Mouse (Mus musculus) left cerebral cortex, adult 2 months (tissue): ENCODE data around the gene Snrnp48. TPM values are rescaled to one million over a fixed set of nuclear protein-coding genes. Genes with fewer than 3 reads are reported as not detected.

Experiments
- DNase-seq, 2 experiments: peaks; one replicate each; pipeline ENCODE4 v3.0.0; 2021 to 2022; ENCODE audit warnings: low spot score in 2 of 2, mixed read lengths in 1 of 2; ENCODE audit errors: extremely low spot score in 1 of 2
- H3K27ac ChIP-seq: fragments of 200-600 bp; 2 replicates; pipeline ENCODE4 v1.8.1; 2022
- H3K4me3 ChIP-seq: fragments of 200-600 bp; 2 replicates; pipeline ENCODE4 v1.8.1; 2022
- CTCF ChIP-seq: fragments of 200-600 bp; IDR thresholded peaks from 2 replicates; pipeline ENCODE4 v1.8.1; 2022; ENCODE audit warnings: antibody characterized with exemption, mild to moderate bottlenecking, moderate library complexity
- intact Hi-C: fragments of 180-260 bp; cut with DNase I; formaldehyde crosslinking; loops from one replicate; pipeline ENCODE4 v1.15.1; 2025
- total RNA-seq, 2 experiments: library from RNA; stranded (reverse); gene quantifications; 2 replicates each; pipeline ENCODE4 v1.2.3; 2021

Gene Snrnp48
- total RNA-seq, 2 experiments from 2014 or later: 21.7 to 28.4 TPM

GRCm38 (mm10) chr13:38218686-38219085 is 13.9 kb downstream of the Snrnp48 start:
- intact Hi-C loops: loop anchor here (5.0 to 10.0 kb wide), 2 partner anchors 156 to 376 kb away; no protein-coding TSS in a partner anchor
- no peak for DNase-seq
- no peak for TF ChIP-seq CTCF
- H3K27ac ChIP-seq: no peak overlapping the region
- no peak overlapping the region for H3K4me3 ChIP-seq

DNA sequence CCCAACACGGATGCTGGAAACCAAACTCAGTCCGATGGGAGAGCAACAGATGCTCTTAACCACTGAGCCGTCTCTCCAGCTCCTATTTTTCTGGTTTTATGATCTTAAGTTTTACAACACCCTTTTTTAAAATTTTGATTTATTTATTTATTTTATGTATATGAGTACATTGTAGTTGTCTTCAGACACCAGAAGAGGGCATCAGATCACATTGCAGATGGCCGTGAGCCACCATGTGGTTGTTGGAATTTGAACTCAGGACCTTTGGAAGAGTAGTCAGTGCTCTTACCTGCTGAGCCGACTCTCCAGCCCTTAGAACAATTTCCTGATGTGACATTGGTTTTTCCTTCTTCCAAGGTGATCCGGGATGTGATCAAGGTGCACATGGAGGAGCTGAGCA is 15.6 kb downstream of the Snrnp48 start:
- intact Hi-C loops: loop anchor here (10.0 kb wide), 1 partner anchor 284 kb away; no protein-coding TSS in a partner anchor
- peak; percentile 52 for TF ChIP-seq CTCF
- no peak overlapping the region for H3K4me3 ChIP-seq
- H3K27ac ChIP-seq: no peak overlapping the region
- no peak for DNase-seq

- H3K4me3 ChIP-seq: no peak overlapping the region
- H3K27ac ChIP-seq: no peak overlapping the region
- no peak for DNase-seq
- intact Hi-C loops: no loop called here
- no peak for TF ChIP-seq CTCF
These were observed 25.6 kb downstream of the Snrnp48 start for GRCm38 (mm10) chr13:38230177-38230821.

GRCm38 (mm10) chr13:38232411-38232810 is 27.7 kb downstream of the Snrnp48 start:
- TF ChIP-seq CTCF: no peak
- H3K27ac ChIP-seq: no peak overlapping the region
- intact Hi-C loops: no loop called here

GRCm38 (mm10) chr13:38232856-38233625 is 28.3 kb downstream of the Snrnp48 start:
- Histone ChIP-seq H3K27ac (no peak overlapping the region), H3K4me3 (no peak overlapping the region)
- intact Hi-C loops: no loop called here
- no peak for TF ChIP-seq CTCF
- no peak for DNase-seq

More at GRCm38 (mm10) chr13:38232411-38232810, 27.7 kb downstream of the Snrnp48 start:
- H3K4me3 ChIP-seq: no peak overlapping the region
- no peak for DNase-seq

- DNase-seq: no peak
- no peak for TF ChIP-seq CTCF
- intact Hi-C loops: no loop called here
- H3K4me3 ChIP-seq: no peak overlapping the region
- no peak overlapping the region for H3K27ac ChIP-seq
These were observed 29.9 kb downstream of the Snrnp48 start for GRCm38 (mm10) chr13:38234651-38235050.

DNA sequence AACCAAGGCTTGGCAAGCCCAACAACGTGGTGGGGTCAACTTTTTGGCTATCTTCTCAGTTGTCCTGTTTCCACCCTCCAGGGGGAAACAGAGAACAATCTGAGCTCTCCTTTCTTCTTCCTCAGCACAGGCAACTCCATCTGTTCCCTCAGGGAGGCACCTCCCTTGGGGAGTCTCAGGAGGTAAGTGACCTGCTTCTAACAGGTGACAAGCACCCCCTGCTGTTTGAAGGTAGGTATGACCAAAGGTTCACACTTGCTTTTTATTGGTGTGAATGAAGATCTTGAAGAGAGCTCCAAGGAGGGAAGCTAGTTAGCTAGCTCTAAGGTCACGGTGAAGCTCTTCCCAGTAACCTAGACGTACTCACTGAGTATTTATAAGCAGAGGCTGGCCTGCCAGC is 30.6 kb downstream of the Snrnp48 start:
- peak; percentile 27 for TF ChIP-seq CTCF
- intact Hi-C loops: no loop called here
- H3K4me3 ChIP-seq: no peak overlapping the region

DNA sequence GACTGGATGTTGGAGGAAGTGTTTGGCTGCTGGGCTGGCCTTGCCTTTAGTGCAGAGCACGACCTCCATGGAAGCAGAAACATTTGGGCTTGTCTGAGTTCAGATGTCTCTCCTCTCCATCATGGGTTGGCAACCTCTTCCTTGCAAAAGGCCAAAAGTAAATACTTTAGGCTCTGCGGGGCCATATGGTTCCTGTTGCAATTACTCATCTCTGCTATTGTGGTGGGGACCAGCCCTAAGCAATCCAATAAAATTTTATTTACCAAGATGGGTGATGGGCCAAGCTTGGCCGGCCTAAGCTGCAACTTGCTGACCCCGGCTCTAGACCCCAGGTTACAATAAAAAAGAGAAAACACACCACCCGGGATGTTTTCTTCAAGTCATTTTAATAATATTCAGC is 43.4 kb downstream of the Snrnp48 start:
- intact Hi-C loops: no loop called here
- no peak for DNase-seq
- Histone ChIP-seq H3K27ac (no peak overlapping the region), H3K4me3 (no peak overlapping the region)
- no peak for TF ChIP-seq CTCF

More for the DNA sequence above, 30.6 kb downstream of the Snrnp48 start:
- DNase-seq: no peak
- no peak overlapping the region for H3K27ac ChIP-seq

DNA sequence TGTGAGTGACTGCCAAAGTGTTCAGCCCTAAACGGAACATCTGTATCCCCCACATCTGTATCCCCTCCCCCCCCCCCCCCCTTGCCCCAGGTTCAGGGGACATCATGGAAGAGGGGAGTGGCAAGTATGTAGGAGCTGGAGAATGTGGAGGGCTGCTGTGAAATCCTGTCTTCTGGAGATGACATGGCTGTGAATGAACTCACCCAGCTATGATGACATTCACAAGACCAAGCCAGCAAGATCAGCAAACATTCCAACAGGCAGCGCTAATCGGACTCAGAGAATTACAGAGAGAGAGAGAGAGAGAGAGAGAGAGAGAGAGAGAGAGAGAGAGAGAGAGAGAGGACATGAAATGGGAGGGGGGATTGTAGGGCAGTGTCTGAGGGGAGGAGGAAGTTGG is 46.5 kb downstream of the Snrnp48 start:
- no peak for TF ChIP-seq CTCF
- H3K4me3 ChIP-seq: no peak overlapping the region
- intact Hi-C loops: no loop called here

DNA sequence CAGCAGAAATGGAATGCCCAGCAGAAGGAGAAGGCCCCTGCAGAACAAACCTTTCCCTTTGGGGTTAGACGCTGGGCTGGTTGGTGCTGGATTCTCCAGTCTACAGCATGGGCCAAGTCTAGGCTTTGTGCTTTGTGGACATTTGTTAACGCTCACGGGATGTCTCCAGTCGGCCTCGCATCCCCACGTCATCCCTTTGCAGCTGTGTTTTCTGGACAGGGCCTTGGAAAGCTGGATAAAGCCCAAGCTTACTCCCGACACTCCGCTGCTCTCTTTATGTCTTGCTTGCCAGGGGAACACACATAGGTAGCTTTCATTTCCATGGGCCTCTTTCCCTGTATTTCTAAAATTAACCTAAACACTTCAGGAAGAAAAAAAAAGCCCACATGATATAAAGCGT is 49.0 kb downstream of the Snrnp48 start:
- intact Hi-C loops: no loop called here
- no peak overlapping the region for H3K4me3 ChIP-seq
- H3K27ac ChIP-seq: no peak overlapping the region
- DNase-seq: no peak
- no peak for TF ChIP-seq CTCF

More for the DNA sequence above, 46.5 kb downstream of the Snrnp48 start:
- no peak overlapping the region for H3K27ac ChIP-seq
- DNase-seq: no peak

GRCm38 (mm10) chr13:38258901-38259300 is 54.2 kb downstream of the Snrnp48 start:
- TF ChIP-seq CTCF: no peak
- Histone ChIP-seq H3K4me3 (no peak overlapping the region), H3K27ac (no peak overlapping the region)
- DNase-seq: no peak
- intact Hi-C loops: no loop called here

GRCm38 (mm10) chr13:38269055-38269692 is 64.4 kb downstream of the Snrnp48 start:
- TF ChIP-seq CTCF: no peak
- intact Hi-C loops: no loop called here
- DNase-seq: no peak
- Histone ChIP-seq H3K4me3 (no peak overlapping the region), H3K27ac (no peak overlapping the region)
